Mouse (Mus musculus) ovary, postnatal 10 days (tissue): ENCODE results near the gene Tbcel.
A peak's percentile ranks its signal among the peaks of the same experiment; 100 is the strongest.

Experiments used
- DNase-seq: peaks from one replicate; pipeline ENCODE4 v3.0.0; 2022; ENCODE audit warnings: low spot score

Tbcel gene

GRCm38 (mm10) chr9:42507709-42508108 lies at the start of gene Tbcel:
Gene Tbcel, minus strand, starts transcription at chr9:42507809.
- no peak for DNase-seq

- no peak for DNase-seq
Measured at GRCm38 (mm10) chr9:42555186-42555585, 47.6 kb upstream of the Tbcel start.

GRCm38 (mm10) chr9:42550116-42550515 lies 42.5 kb upstream of the Tbcel start:
- DNase-seq, result peak; percentile 64

GRCm38 (mm10) chr9:42548981-42549380 lies 41.4 kb upstream of the Tbcel start:
- DNase-seq, result no peak

- DNase-seq, result no peak
Measured at GRCm38 (mm10) chr9:42544521-42544920, 36.9 kb upstream of the Tbcel start.

- DNase-seq, result no peak
Measured at GRCm38 (mm10) chr9:42533491-42533890, 25.9 kb upstream of the Tbcel start.

- no peak for DNase-seq
Measured at GRCm38 (mm10) chr9:42533041-42533440, 25.4 kb upstream of the Tbcel start.

GRCm38 (mm10) chr9:42531951-42532350 lies 24.3 kb upstream of the Tbcel start:
- no peak for DNase-seq

- no peak for DNase-seq
Measured at GRCm38 (mm10) chr9:42530221-42531152, 22.9 kb upstream of the Tbcel start.

- DNase-seq, result no peak
Measured at GRCm38 (mm10) chr9:42520587-42521084, 13.0 kb upstream of the Tbcel start.

GRCm38 (mm10) chr9:42518163-42518562 lies 10.6 kb upstream of the Tbcel start:
- DNase-seq, result no peak

GRCm38 (mm10) chr9:42513159-42513558 lies 5.5 kb upstream of the Tbcel start:
- DNase-seq, result no peak

GRCm38 (mm10) chr9:42512312-42512711 lies 4.7 kb upstream of the Tbcel start:
- no peak for DNase-seq

- DNase-seq, result no peak
Measured at GRCm38 (mm10) chr9:42508235-42508634, 626 bp upstream of the Tbcel start.

GRCm38 (mm10) chr9:42507022-42507421 lies 587 bp downstream of the Tbcel start:
- no peak for DNase-seq

GRCm38 (mm10) chr9:42504971-42505510 lies 2.6 kb downstream of the Tbcel start:
- DNase-seq, result no peak

- no peak for DNase-seq
Measured at GRCm38 (mm10) chr9:42504559-42504958, 3.0 kb downstream of the Tbcel start.

- DNase-seq, result no peak
Measured at GRCm38 (mm10) chr9:42503709-42504108, 3.9 kb downstream of the Tbcel start.

- DNase-seq, result no peak
Measured at GRCm38 (mm10) chr9:42496296-42496695, 11.3 kb downstream of the Tbcel start.

GRCm38 (mm10) chr9:42491780-42492179 lies 15.8 kb downstream of the Tbcel start:
- no peak for DNase-seq

GRCm38 (mm10) chr9:42490589-42491382 lies 16.8 kb downstream of the Tbcel start:
- DNase-seq, result no peak

- no peak for DNase-seq
Measured at GRCm38 (mm10) chr9:42488071-42488470, 19.5 kb downstream of the Tbcel start.
